Mouse (Mus musculus) embryonic fibroblast, embryonic 13.5 days (primary cell): Measurements from ENCODE around the gene Alx3.

Source experiments
- CTCF ChIP-seq: IDR thresholded peaks from 2 replicates; pipeline ENCODE4 v1.5.1; 2011; ENCODE audit warnings: mild to moderate bottlenecking, control low read depth, low read length, moderate library complexity, borderline replicate concordance; ENCODE audit not compliant: insufficient read depth
- POLR2A ChIP-seq: IDR thresholded peaks from 2 replicates; pipeline ENCODE4 v1.6.1; 2011; ENCODE audit warnings: low read depth, mild to moderate bottlenecking, control low read depth, low read length, moderate library complexity

GRCm38 (mm10) chr3:107619911-107620310, 25.1 kb downstream of the Alx3 start:
- TF ChIP-seq CTCF (no peak), POLR2A (no peak)
